Mouse (Mus musculus) telencephalon, adult 2 months (tissue): ENCODE measurements around the gene Skil.

ENCODE experiments used
- DNase-seq: peaks from one replicate; pipeline ENCODE4 v3.0.0-alpha.2; 2011; ENCODE audit warnings: low read depth, low spot score

The Skil gene

GRCm38 (mm10) chr3:31094531-31095178, at the start of gene Skil:
Gene Skil (plus strand): TSS chr3:31095058.
- DNase-seq, result peak; percentile 71

DNA sequence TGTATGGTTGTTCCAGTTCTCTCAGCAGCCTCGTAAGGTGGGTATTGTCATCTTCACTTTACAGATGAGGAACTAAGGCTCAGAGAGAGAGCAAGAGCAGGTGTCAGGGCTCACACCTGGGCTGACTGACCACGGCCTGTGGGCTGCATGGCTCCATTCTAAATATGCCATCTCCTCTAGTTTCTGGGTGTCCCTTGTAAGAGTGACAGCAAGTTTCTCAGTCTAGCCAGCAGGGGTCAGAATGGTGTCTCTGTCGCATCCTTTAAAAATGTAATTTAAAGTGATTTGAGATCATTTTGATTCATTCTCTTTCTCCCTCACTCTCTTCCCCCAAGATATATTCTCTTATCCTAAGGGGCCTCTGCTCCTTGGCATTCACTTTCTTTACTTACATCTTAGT, 47.6 kb upstream of the Skil start:
- DNase-seq, result no peak

GRCm38 (mm10) chr3:31049087-31049486, 45.8 kb upstream of the Skil start:
- DNase-seq, result no peak

GRCm38 (mm10) chr3:31050375-31050774, 44.5 kb upstream of the Skil start:
- DNase-seq, result no peak

- DNase-seq, result no peak
Observed at GRCm38 (mm10) chr3:31051730-31052129, 43.1 kb upstream of the Skil start.

- no peak for DNase-seq
Observed at GRCm38 (mm10) chr3:31053191-31053590, 41.7 kb upstream of the Skil start.

DNA sequence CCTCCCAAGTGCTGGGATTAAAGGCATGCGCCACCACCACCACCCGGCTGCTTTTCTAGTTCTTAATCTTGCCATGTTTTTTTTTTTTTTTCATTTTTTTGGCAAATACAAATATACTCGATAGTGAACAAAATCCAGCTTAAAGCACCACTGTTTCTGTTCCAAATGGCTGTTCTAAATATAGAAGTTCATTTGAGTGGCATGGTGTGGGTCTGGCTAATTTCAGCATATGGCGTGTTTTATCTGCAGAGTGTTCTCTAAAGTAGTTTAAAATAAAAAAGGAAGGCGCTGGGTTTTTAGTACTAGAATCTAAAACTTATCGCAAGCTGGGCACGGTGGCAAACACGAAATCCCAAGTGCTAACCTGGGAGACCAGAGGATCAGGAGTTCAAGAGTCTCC, 40.0 kb upstream of the Skil start:
- peak; percentile 61 for DNase-seq

- no peak for DNase-seq
Observed at GRCm38 (mm10) chr3:31056047-31056650, 38.7 kb upstream of the Skil start.

GRCm38 (mm10) chr3:31056651-31057627, 37.9 kb upstream of the Skil start:
- DNase-seq, result peak; percentile 79

DNA sequence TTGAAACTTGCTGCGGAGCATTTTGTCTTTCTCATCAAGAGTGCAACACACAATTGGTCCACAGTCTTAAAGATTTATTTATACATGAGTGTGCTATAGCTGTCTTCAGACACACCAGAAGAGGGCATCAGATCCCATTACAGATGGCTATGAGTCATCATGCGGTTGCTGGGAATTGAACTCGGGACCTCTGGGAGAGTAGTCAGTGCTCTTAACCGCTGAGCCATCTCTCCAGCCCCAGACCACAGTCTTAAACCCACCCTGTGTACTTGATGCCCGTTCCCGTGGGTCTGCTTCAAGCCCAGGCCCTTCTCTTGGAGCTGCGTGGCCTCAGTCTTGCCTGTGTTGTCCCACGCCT, 34.1 kb upstream of the Skil start:
- DNase-seq, result no peak

DNA sequence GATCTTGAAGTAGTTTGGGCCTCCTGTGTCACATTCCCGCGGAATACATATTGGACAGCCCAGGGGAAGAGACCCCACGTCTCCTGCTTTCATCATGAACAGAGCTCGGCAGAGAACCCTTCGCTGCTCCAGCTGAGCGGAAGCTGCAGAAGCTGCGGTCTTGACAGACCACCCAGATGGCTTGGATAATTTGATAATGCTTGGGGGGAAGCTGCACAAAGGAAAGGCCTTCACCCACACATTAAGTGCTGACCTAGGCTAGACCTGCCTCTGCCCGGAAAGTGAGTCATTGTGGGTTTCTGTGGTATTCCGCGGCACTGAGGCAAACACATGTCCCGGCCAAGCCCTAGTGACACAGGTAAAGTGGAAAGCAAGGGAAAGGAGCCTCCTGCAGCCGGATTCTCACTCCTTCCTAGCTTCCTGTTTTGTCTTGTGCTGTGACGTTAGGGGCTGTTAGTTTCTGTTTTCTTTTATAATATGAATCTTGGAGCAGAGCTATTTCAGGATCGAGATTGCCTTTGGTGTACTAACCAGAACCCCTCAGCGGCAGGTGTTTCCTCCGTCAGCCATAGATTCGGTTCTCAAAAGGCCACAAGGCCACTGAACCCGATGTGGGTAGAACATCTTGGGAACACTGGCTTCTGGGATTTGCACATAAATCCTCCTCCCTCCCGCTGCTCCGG, 33.6 kb upstream of the Skil start:
- DNase-seq, result no peak

DNA sequence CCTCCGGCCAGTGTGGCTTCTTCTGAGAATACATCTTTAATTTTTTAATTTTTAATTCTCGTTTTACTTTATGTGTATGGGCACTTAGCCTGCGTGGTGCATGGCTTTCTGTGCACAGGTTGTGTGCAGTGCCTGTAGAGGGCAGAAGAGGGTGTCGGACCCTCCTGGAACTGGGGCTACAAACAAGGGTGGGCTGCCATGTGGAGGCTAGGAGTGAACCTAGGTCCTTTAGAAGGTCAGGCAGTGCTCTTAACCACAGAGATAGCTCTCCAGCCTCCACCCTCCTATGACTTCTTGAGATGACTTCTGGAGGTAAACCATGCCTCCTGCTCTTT, 33.1 kb upstream of the Skil start:
- DNase-seq, result no peak

GRCm38 (mm10) chr3:31062325-31062724, 32.5 kb upstream of the Skil start:
- DNase-seq, result no peak

GRCm38 (mm10) chr3:31068482-31068881, 26.4 kb upstream of the Skil start:
- no peak for DNase-seq

DNA sequence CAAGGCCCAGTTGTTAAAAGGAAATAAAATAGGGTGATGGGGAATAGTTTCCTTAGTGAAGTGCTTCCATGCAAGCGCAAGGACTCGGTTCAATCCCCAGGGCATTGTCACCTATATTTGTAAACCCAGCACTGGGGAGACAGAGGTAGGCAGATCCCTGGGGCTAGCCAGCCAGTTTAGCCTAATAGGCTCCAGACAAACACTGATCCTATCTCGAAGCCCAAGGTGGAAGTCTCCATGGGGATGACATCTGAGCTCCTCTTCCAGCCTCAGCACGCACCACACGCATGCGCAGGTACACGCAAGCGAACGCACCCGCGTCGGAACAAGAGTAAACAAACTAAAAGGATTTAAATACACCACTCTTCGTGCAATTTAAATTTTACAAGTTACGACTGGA, 23.1 kb upstream of the Skil start:
- no peak for DNase-seq

GRCm38 (mm10) chr3:31075808-31076207, 19.1 kb upstream of the Skil start:
- no peak for DNase-seq

DNA sequence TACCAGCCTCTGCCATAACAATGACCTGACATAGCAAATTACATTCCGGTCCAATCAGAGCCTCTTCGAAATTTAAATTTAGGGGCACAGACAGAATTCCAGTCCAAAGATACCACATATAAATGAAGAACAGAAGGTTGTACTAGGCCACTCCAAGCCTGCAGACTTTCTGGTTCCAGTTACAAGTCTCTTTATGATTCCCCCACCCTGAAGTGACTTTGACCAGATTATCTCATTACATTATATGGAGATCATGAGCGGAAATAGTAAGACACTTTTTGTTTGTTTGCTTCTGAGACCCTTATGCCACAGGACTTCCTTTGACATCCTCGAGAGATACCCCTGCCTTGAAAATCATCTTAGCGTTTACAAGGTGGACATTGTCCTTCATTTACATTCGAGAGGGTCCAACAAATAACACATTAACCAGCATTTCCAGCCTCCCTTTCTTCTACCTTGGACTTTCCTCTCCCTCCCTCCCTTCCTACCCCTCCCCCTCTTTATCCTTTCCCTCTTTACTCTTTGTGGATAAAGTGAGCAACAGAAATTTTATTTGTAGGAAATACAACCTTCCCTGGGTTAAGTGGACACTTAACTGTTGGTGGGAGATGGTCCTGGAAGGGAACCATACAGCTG, 17.7 kb upstream of the Skil start:
- DNase-seq, result no peak

DNA sequence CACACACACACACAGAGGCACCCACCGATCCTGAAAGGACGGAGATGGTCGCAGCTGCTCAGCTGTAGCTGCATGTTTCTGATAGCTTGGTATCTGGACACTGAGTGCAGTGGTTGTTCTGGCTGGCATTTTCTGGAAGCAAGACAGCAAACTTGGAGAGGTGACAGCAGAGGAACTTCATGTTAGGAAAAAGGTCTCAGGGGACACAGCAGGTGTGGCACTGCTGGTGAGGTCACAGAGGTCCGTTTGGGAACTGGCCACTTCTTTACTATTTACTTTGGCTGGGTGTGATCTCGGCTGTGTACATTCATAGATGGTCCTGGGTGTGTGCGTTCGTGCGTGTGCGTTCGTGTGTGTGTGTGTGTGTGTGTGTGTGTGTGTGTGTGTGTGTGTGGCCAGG, 15.4 kb upstream of the Skil start:
- no peak for DNase-seq

- no peak for DNase-seq
Observed at GRCm38 (mm10) chr3:31080791-31081502, 13.9 kb upstream of the Skil start.

DNA sequence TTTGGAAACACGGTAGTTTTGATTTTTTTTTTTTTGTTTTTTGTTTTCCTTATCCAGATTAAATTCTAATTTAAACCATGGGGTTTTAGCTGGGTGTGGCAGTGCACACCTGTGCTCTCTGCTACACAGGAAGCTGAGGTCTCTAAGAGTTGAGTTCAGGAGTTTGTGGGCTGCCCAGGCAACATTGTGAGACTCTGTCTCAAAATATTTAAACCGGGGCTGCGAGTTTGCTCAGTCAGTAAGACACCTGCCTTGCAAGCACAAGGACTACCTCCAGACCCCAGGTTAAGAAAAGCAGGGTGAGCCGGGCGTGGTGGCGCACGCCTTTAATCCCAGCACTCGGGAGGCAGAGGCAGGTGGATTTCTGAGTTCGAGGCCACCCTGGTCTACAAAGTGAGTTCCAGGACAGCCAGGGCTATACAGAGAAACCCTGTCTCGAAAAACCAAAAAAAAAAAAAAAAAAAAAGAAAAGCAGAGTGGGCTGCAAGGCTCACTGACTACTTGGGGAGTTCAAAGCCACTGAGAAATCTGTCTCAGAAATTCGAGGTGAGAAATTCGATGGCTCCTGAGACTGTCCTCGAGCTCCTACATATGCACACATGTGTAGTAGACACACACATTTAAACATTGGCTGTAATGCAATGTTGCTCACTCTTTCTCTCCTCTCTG, 11.9 kb upstream of the Skil start:
- DNase-seq, result no peak
